Mouse (Mus musculus) thymus, postnatal 36 days (tissue): ENCODE measurements around the gene Abl2.

Experiments
- DNase-seq, 2 experiments: peaks; one replicate each; pipeline ENCODE4 v3.0.0; 2022; ENCODE audit warnings: mixed read lengths in 2 of 2

Abl2 gene

GRCm38 (mm10) chr1:156585512-156585911 lies 26.9 kb downstream of the Abl2 start:
- no peak for DNase-seq

GRCm38 (mm10) chr1:156589811-156590305 lies 31.3 kb downstream of the Abl2 start:
- DNase-seq, result no peak

DNA sequence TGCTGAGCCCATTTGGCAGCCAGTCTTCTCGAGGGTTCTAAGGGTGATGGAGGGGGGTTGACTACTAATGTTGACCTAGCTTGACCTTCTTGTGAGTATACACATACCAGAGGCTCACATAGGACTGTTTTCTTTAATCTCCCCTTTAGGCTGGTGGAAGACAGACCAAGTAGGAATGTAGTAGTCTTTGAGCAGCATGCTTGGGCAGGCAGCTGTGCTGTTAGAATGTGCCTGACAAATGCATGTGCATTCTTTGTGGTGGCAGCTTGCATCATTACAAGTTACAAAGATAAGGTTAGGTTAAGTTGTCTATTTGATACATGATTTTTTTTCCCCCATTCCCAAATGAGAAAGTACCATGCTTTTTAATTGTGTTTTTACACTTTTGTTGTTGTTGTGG lies 31.8 kb downstream of the Abl2 start:
- no peak for DNase-seq

DNA sequence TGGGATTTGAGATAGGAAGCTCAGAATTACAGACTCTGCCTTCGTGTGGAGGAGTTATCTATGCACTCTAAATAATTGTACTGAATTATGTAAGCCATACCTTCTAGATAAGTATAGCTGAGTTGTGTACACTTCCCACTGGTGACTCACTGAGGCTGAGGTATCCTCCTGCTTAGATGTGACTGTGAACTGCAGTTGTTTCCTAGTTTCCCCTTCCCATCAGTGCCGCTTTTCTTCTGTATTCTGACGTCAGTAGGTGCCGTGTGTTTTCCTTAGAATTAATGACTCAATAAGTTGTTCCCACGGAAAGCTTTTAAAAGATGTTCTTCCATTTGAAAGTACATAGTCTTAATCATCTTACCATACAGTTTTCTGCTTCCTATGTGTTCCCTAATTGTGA lies 34.7 kb downstream of the Abl2 start:
- no peak for DNase-seq

DNA sequence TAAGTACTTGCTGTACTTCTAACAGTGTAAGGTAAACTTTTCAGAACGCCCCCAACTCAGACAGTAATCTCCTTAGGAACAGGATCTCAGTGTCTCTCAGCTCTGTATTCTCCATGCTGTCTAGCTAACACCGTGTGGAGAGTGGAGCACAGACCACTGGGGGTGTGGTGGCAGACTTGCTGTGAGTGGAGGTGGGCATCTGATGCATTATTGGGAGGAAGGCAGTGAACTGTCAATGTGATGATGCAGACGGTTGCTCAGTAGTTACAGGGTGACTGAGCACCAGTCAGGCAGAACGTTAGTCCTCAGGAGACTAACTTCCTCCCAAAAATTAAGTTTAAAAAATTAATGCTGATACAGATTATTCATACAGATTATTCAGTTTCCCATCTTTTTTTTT lies 38.5 kb downstream of the Abl2 start:
- DNase-seq, result no peak

- DNase-seq, result no peak
Observed at GRCm38 (mm10) chr1:156602545-156602944, 44.0 kb downstream of the Abl2 start.

GRCm38 (mm10) chr1:156605094-156605866 lies 46.7 kb downstream of the Abl2 start:
- DNase-seq, result no peak

DNA sequence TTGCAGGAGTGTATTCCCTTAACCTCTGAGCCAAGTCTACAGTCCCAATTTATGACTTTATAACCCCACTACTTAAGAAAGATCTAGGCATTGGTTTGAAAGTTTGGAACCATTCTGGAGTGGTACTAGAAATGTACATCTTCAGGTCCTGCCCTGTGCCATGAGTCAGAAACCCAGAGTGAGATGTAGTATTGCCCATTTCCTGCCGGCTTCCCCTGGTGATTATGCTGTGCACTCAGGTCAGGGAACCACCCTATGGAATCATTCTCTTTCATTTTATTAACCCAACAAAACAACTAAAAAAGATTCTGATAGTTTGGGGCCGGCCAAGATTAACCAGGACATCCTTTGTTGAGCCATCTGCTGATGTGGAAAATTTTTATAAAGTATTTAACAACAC lies 47.4 kb downstream of the Abl2 start:
- no peak for DNase-seq

- no peak for DNase-seq
Observed at GRCm38 (mm10) chr1:156608496-156608895, 49.9 kb downstream of the Abl2 start.

GRCm38 (mm10) chr1:156610257-156610656 lies 51.7 kb downstream of the Abl2 start:
- DNase-seq, result no peak

GRCm38 (mm10) chr1:156613855-156614530 lies 55.4 kb downstream of the Abl2 start:
- no peak for DNase-seq

GRCm38 (mm10) chr1:156614710-156615109 lies 56.1 kb downstream of the Abl2 start:
- DNase-seq, result no peak

GRCm38 (mm10) chr1:156615381-156616133 lies 57.0 kb downstream of the Abl2 start:
- DNase-seq, result peak; percentile 70 to 76

- DNase-seq, result no peak
Observed at GRCm38 (mm10) chr1:156616989-156617598, 58.5 kb downstream of the Abl2 start.

DNA sequence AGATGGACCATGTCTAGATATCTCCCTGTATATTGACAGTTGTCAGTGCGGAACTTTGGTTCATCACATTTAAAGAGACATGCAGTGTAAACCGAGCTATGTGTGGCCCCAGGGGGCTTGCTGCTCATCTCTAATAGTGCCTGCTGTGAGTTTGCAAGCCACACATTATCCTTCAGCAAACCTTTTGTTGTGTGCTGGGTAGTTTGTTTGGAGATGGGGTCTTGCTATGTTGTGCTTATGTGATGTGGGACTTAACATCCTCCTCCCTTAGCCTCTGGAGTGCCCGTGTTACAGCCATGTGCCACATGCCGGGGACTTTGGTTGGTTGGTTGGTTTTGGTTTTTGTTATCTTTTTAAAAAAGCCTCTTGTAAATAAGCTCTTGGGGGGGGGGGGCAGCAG lies 59.2 kb downstream of the Abl2 start:
- DNase-seq, result no peak

- no peak for DNase-seq
Observed at GRCm38 (mm10) chr1:156620292-156620909, 61.8 kb downstream of the Abl2 start.

DNA sequence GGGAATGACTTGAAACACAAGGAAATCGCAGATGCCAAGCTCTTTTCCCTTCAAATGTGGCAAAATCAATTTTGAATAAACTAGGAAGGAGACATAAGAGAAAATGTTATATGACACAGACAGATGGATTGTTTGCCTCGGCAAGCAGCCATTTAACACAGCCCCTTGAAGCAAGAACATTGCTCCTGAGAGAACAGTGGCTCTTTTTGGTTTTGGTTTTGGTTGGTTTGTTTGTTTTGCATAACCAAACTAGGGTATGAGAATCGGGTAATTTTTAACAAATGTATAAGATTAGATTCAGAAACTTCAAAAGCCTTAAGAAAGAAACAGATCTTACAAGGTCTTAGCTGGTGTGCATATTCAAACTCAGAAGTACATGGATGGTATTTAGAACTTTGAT lies 62.4 kb downstream of the Abl2 start:
- no peak for DNase-seq

- DNase-seq, result no peak
Observed at GRCm38 (mm10) chr1:156624231-156624630, 65.6 kb downstream of the Abl2 start.

DNA sequence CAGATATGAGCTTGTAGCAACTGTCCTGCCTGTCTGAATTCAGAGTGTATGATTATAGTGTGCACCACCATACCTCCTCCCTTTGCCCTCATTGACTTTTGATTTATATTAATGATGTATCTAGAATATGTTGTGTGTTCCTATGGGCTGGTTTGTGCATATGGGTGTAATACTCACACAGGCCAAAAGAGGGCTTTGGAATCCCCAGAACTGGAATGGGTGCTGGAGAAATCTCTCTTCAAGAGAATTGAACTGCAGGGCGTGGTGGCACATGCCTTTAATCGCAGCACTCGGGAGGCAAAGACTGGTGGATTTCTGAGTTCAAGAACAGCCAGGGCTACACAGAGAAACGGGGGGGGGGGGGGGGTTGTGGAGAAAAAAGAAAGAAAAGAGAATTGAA lies 68.1 kb downstream of the Abl2 start:
- DNase-seq, result no peak

DNA sequence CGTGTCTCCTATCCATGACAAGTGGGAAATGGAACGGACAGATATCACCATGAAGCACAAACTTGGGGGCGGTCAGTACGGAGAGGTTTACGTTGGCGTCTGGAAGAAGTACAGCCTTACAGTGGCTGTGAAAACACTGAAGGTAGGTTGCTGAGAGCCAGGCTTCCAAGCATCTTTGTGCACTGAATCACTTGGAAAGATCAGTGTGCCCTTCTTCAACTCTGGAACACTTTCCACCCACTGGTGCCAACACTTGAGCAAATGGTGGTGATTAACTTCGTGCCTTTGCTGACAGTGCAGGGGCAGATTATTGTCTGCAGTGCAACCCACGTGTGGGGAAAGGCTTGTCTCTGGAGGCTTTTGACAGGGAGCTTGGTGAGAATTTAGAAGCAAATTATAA lies 71.4 kb downstream of the Abl2 start:
- no peak for DNase-seq

DNA sequence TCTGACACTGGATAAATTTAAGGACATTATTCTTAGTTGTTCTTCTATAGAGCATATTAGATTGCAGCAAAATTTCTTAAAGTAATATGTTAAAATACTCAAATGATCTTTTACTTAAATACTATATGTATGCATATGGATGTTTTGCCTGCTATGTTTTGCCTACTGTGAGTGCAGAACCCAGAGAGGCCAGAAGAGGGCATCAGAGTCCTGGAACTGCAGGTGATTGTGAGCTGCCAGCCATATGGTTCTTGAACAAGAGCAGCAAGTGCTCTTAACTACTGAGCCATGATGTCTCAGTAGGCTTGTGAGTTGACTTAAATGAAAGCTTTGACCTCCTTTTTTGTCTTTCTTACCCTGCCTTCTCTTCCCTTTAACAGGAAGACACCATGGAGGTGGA lies 72.4 kb downstream of the Abl2 start:
- peak; percentile 35 to 37 for DNase-seq

GRCm38 (mm10) chr1:156633095-156633494 lies 74.5 kb downstream of the Abl2 start:
- DNase-seq, result no peak

DNA sequence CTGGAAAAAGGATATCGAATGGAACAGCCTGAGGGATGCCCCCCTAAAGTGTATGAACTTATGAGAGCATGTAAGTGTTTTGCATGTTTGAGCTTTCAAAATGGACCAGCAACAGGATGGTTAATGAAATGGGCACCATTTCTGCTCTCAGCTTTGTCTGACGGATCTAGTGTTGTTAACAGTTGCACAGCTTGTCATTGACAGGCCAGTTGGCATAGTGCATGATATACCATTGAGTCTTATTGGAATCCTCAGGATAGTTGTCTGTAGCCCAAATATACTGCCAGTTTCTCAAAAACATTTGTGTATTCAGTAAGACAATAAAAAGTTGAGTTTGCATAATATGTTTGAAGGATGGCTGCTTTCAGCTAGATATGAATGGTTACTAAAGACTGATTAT lies 76.6 kb downstream of the Abl2 start:
- DNase-seq, result no peak
